Mouse (Mus musculus): ENCODE results near the gene Sestd1.

Gene Sestd1

DNA sequence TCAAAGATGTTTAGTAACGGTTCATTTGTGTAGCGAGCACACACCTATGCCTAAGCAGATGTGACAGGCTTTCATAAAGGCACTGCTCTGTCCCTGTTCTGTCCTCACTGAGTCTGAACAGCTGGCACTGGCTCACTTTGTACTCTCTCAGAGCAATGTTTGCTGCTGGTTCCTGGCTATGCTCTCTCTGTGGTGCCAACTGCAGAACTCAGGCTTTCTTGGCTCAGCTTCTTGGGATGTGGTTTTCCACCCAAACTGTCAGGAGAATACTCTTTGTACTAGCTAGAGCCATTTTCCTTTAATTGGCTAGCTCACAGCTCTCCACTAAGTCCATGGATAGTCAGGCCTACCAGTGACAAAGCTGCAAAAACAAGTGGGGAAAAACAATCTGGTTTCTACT lies 59.4 kb downstream of the Sestd1 start:
- peak; percentile 80 for DNase-seq (ENCODE audit: inconsistent ontology term)

DNA sequence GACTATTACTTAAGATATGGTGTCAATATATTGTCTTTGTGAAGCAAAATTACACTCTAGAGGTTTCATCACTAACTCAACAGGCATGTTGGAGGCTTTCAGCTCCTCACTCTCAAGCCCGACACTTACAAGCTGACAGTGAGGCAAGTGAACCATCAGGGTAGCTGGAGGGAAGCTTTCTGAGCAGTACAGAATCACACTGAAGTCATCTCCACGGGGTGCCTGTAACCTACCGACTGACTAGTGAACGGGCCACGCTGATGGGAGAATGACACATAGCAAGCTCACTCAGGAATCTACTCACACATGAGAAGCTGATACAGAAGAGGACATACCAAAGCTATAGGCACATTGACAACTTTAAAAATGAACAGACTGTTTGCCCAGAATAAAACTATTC lies 67.5 kb downstream of the Sestd1 start:
- DNase-seq (ENCODE audit: inconsistent ontology term) = no peak

- DNase-seq (ENCODE audit: inconsistent ontology term) = no peak
Measured at GRCm38 (mm10) chr2:77206951-77207350, 73.4 kb downstream of the Sestd1 start.

GRCm38 (mm10) chr2:77203916-77204315 lies 76.5 kb downstream of the Sestd1 start:
- DNase-seq (ENCODE audit: inconsistent ontology term) = no peak

GRCm38 (mm10) chr2:77201900-77202299 lies 78.5 kb downstream of the Sestd1 start:
- peak; percentile 48 for DNase-seq (ENCODE audit: inconsistent ontology term)

- DNase-seq (ENCODE audit: inconsistent ontology term) = peak; percentile 49
Measured at GRCm38 (mm10) chr2:77200958-77201614, 79.3 kb downstream of the Sestd1 start.

- DNase-seq (ENCODE audit: inconsistent ontology term) = no peak
Measured at GRCm38 (mm10) chr2:77200379-77200778, 80.0 kb downstream of the Sestd1 start.

GRCm38 (mm10) chr2:77198246-77198645 lies 82.1 kb downstream of the Sestd1 start:
- DNase-seq (ENCODE audit: inconsistent ontology term) = no peak

DNA sequence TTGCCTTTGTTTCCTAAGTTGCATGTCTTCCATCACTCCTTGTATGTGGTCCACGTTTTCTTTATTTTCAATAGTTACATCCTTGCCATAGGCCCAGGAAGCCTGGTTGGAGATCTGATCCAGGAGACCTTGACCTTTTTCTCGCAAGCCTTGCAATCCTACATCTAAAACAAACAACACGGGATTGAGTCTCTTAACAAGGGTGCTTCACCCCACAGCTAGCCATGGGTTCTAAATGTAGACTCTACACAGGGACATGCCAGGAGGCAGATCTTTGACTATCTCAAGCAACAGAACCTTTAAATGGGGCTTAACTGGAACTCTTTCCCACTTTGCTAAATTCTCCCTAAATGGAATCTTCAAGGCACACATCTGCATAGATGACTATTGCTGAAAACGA lies 83.6 kb downstream of the Sestd1 start:
- no peak for DNase-seq (ENCODE audit: inconsistent ontology term)

DNA sequence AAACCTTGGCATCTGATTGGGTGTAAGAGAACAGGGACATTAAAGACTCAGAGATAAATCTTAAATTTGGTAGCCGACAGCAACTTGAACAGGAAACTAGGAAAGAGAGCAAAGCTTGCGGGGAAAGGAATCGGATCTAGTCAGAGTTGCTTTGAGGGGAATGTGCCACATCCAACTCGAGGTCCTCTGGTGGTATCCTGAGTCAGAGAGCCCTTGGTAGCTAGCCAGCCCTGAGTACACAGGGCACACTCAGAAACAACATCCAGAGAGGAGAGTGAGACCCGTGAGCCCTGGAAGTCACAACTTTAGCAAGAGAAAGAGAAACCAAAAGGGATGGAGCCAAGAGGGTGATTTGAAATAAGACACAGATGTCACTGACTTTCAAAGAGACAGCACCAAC lies 85.3 kb downstream of the Sestd1 start:
- no peak for DNase-seq (ENCODE audit: inconsistent ontology term)

DNA sequence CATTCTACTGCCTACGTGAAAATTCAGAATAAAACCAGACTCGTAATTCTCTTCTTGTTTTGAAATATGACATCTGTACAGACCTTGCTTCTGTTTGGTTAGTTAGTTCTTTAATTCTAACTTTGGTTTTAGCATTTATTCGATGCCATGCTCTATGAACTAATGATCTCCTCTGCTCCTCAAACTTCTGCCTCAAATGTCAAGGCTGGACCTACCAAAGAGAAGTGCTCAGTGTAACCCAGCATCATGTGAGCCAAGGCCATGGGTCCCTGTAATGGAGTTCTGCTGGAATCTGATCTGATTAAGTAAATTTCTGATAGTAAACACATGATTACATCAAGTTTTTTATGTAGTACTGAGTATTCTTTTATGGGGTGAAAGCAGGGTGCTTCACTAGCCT lies 88.6 kb downstream of the Sestd1 start:
- no peak for DNase-seq (ENCODE audit: inconsistent ontology term)

DNA sequence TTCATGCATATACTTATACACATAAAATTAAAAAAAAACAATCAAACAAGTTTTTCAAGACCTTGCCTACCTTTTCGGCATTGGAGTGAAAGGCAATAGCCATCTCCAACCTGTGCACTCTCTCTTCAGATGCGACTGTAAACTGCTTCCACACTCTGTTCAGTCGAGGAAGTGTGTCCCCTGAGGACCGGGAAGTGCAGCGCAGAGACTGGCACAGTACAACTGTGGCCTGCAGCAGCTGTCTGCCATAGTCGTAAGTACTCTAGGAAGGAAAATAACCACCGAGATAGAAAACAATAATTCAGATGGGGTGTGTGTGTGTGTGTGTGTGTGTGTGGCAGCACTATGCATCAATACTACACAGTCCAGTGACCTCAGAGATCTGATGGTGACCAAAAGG lies 89.5 kb downstream of the Sestd1 start:
- no peak for DNase-seq (ENCODE audit: inconsistent ontology term)

DNA sequence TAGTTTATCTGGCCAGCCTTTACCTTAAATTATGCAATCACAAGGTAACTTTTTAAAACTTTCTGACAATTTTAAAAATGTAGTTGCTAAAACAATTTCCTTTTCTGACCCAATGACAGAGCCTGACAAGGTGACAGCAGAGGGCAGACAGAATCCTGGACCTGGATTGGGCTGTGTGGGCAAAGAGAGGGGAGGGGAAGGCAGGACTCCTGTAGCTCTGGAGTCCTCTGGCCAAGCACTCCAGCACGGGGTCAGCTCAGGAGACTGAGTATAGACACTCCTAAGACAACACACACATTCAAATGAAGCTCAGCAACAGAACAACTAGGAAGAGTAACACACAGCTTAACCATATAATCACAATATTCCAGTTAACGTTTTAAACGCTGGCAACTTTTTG lies 90.1 kb downstream of the Sestd1 start:
- no peak for DNase-seq (ENCODE audit: inconsistent ontology term)

DNA sequence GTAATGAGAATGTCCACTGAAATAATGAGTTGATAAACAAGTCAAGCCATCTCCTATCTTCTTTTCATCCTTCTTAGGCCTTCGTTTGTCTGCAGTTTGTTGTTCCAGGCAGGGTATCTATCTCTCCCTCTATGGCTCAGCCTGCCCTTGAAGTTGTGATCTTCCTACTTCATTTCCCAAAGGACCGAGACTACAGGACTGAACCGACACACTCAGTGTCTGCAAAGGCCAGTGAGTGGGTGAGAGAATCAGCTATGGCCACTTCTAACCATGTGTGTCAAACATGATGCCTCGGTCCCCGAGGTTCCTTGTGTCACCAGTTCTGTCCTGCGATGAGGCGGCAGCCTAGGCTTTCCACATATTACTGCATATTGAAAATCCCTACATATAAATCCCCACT lies 90.7 kb downstream of the Sestd1 start:
- DNase-seq (ENCODE audit: inconsistent ontology term) = no peak

GRCm38 (mm10) chr2:77187501-77187900 lies 92.9 kb downstream of the Sestd1 start:
- no peak for DNase-seq (ENCODE audit: inconsistent ontology term)

DNA sequence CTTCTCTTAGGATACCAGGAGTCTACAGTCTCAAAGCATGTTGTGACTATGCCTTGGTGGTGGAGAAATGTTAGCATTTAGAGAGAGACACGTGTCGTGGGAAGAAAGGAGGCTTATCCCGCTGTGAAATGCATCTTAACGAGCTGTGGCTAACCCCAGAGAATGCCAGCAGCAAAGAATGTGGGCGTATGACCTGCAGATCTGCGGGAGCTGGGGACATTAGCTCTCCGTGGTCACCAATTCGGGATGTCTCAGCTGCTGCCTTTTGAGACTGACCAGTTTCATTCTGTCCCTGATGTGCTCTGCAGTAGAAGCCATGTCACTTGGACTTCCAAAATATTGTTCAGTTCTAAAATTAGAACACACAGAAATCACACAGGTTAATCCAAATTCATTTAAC lies 93.5 kb downstream of the Sestd1 start:
- DNase-seq (ENCODE audit: inconsistent ontology term) = peak; percentile 66

- no peak for DNase-seq (ENCODE audit: inconsistent ontology term)
Measured at GRCm38 (mm10) chr2:77184049-77184571, 96.3 kb downstream of the Sestd1 start.

DNA sequence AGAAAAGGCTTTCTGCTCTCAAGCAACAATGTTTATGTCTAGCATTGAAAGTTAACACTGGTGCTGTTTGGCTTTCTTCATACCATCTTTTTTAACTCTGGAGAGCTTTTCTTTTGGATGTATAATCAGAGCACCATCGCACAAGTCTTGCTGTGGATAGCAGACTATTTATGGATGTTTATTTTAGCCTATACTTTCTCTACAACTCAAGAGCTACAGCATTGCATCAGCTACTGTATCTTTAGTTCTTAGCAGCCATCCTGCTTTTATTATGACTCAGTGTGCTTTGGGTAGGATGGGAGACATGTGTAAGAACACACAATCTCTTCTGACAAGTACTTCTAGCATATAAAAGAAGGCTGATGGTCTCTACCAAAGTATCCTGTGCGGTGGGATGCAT lies 96.7 kb downstream of the Sestd1 start:
- no peak for DNase-seq (ENCODE audit: inconsistent ontology term)

DNA sequence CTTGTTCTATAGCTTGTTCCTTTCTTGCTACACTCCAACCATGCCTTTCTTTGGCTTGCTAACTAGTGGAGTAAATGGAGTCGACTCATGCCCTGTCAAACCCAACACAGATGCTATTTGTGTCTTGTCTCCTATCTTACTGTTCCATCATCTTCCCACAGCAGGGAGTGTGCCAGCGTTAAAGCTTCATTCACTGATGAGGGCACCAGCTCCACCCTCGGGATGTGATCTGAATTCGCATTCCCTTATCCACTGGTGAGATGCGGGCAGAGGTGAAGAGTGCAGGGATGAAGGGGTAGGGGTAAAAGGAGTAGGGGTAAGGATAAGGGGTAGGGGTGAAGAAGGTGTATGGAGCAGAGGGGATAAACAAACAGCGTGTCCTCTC lies 97.4 kb downstream of the Sestd1 start:
- no peak for DNase-seq (ENCODE audit: inconsistent ontology term)

DNA sequence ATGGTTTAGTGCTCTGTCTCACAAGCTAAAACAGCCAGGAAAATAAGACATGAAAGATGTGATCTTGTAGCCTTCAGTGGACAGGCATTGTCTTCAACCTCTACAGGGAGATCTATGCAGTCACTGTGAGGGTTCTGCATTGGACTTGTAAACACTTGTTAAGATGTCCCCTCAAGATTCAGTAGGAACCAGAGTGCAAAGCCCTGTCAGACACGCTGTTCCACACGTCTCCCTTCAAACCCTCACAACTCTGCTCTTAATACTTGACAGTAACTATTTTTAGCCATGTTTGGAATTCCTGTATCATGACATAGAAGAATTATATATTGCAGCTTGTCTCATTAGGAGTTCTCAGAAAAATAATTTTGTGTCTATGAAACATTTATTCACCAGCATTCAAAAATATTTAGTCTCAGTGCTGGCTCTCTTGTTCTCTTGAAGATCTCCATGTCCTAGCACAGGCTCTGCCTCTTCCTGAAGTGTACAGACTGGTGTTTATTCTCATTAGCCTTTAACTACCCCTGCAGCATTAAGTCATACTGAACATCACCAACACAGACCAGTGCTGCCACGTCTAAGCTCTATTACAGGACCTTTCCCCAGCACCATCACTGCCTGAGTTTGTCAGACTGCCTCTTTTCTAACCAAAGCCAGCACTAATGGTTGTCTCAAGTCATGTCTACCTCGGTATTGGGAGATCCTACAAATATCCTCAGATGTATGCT lies 98.0 kb downstream of the Sestd1 start:
- DNase-seq (ENCODE audit: inconsistent ontology term) = no peak

- no peak for DNase-seq (ENCODE audit: inconsistent ontology term)
Measured at GRCm38 (mm10) chr2:77177472-77177871, 102.9 kb downstream of the Sestd1 start.

GRCm38 (mm10) chr2:77176413-77176812 lies 104.0 kb downstream of the Sestd1 start:
- no peak for DNase-seq (ENCODE audit: inconsistent ontology term)

- no peak for DNase-seq (ENCODE audit: inconsistent ontology term)
Measured at GRCm38 (mm10) chr2:77175411-77175810, 105.0 kb downstream of the Sestd1 start.
